Mouse (Mus musculus): ENCODE data around the gene Itpripl1. TPM values are rescaled to one million over a fixed set of nuclear protein-coding genes. Genes with fewer than 3 reads are reported as not detected.
"Not testable (repeated sequence)": the region's sequence is repeated elsewhere in the genome, so short reads cannot be mapped to it uniquely, and the experiment has no call there.

The Itpripl1 gene
- polyA plus RNA-seq, 1 experiment from 2014 or later = 14.3 TPM

- Histone ChIP-seq H3K9ac (ENCODE audit: low read length) (no peak overlapping the region), H3K4me3 (ENCODE audit: low read length) (no peak overlapping the region), H3K4me1 (ENCODE audit: control insufficient read depth, insufficient read depth, low read length) (peaks cover 27% of the 10 kb centered on the region), H3K27ac (ENCODE audit: low read length) (no peak overlapping the region), H3K9me3 (replicated peaks; ENCODE audit: control insufficient read depth, low read length) (no peaks in the 10 kb centered on the region), H3K27me3 (ENCODE audit: control insufficient read depth, insufficient read depth, low read length) (no peaks in the 10 kb centered on the region), H3K36me3 (ENCODE audit: control insufficient read depth, insufficient read depth) (peaks cover 24% of the 10 kb centered on the region), H3K4me2 (ENCODE audit: low read depth, low read length) (no peak overlapping the region)
- 64% methylated on average over 5 of the region's 5 CpGs for WGBS
- ATAC-seq (replicated peaks; ENCODE audit: extremely low read depth, insufficient read depth, low FRiP score) = no peak
Measured at GRCm38 (mm10) chr2:127128926-127129325, 14.3 kb downstream of the Itpripl1 start.

DNA sequence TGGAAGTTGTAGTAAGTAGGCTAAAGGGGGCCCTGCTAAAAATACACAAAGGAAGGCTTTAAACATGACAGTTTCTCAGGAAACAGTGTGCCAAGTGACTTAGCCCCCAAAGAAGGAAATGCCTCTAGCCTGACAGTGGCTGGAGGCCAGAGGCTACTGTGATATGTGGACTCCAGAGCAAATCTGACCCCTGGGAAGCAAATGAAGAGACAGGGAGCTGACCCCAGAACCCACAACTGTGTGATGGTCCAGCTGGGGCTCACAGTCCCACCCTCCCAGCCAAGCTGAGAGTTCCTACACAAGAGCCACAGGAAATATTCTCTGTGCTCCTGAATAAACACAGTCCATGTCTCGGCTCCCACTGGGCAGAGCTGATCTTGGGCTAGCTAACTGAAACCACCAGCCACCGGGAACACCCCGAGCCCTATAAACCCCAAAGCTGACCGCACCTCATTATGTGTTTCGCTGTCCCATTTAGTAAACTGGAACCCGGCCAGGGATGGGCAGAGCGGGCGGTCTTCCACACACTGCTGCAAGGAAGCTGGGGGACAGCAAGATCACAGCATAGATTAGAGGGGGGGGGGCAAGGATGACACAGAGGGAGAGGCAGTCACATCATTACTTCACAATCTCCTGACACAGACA, 21.5 kb downstream of the Itpripl1 start:
- H3K4me1 ChIP-seq (ENCODE audit: control insufficient read depth, insufficient read depth, low read length) = no peaks in the 10 kb centered on the region
- H3K27me3 ChIP-seq (ENCODE audit: control insufficient read depth, insufficient read depth, low read length) = no peaks in the 10 kb centered on the region
- H3K36me3 ChIP-seq (ENCODE audit: control insufficient read depth, insufficient read depth) = peaks cover 59% of the 10 kb centered on the region
- no peaks in the 10 kb centered on the region for H3K9me3 ChIP-seq (replicated peaks; ENCODE audit: control insufficient read depth, low read length)
- ATAC-seq (replicated peaks; ENCODE audit: extremely low read depth, insufficient read depth, low FRiP score) = peak; percentile 52; the same call in 1 of the 2 replicates
- no peak overlapping the region for H3K4me3 ChIP-seq (ENCODE audit: low read length)
- no peak overlapping the region for H3K9ac ChIP-seq (ENCODE audit: low read length)
- WGBS = 75% methylated on average over 8 of the region's 8 CpGs
- no peak overlapping the region for H3K4me2 ChIP-seq (ENCODE audit: low read depth, low read length)
- peak overlapping the region; percentile 57 for H3K27ac ChIP-seq (ENCODE audit: low read length)

- H3K27me3 ChIP-seq (ENCODE audit: control insufficient read depth, insufficient read depth, low read length) = no peaks in the 10 kb centered on the region
- H3K4me1 ChIP-seq (ENCODE audit: control insufficient read depth, insufficient read depth, low read length) = no peaks in the 10 kb centered on the region
- H3K27ac ChIP-seq (ENCODE audit: low read length) = no peak overlapping the region
- no peaks in the 10 kb centered on the region for H3K9me3 ChIP-seq (replicated peaks; ENCODE audit: control insufficient read depth, low read length)
- H3K4me2 ChIP-seq (ENCODE audit: low read depth, low read length) = no peak overlapping the region
- peaks cover 60% of the 10 kb centered on the region for H3K36me3 ChIP-seq (ENCODE audit: control insufficient read depth, insufficient read depth)
- ATAC-seq (replicated peaks; ENCODE audit: extremely low read depth, insufficient read depth, low FRiP score) = no peak
- WGBS = 91% methylated on average over 4 of the region's 4 CpGs
- H3K9ac ChIP-seq (ENCODE audit: low read length) = no peak overlapping the region
- no peak overlapping the region for H3K4me3 ChIP-seq (ENCODE audit: low read length)
Measured at GRCm38 (mm10) chr2:127108986-127109385, 34.3 kb downstream of the Itpripl1 start.

DNA sequence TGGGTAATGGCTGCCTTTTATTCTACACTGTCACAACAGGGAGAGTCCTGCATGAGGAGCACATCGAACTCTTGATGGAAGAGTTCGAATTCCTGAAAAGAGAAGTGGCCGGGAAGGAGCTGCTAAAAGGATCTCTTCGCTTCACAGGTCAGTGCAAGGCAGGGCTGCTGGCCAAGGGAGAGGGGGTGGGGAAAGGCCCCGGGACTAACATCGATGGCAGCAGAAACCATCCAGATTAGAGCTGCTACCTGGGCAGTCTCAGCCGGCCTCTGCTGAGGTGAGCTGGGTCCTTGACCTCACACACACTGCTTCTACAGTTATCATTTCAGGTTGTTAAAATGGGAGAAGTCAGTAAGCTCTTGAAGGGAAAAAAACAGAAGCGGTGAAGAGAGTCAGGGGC, 51.2 kb downstream of the Itpripl1 start:
- H3K4me2 ChIP-seq (ENCODE audit: low read depth, low read length) = no peak overlapping the region
- no peak for ATAC-seq (replicated peaks; ENCODE audit: extremely low read depth, insufficient read depth, low FRiP score)
- H3K27ac ChIP-seq (ENCODE audit: low read length) = no peak overlapping the region
- no peak overlapping the region for H3K9ac ChIP-seq (ENCODE audit: low read length)
- no peak overlapping the region for H3K4me3 ChIP-seq (ENCODE audit: low read length)
- no peaks in the 10 kb centered on the region for H3K27me3 ChIP-seq (ENCODE audit: control insufficient read depth, insufficient read depth, low read length)
- 53% methylated on average over 8 of the region's 8 CpGs for WGBS
- no peaks in the 10 kb centered on the region for H3K9me3 ChIP-seq (replicated peaks; ENCODE audit: control insufficient read depth, low read length)
- no peaks in the 10 kb centered on the region for H3K4me1 ChIP-seq (ENCODE audit: control insufficient read depth, insufficient read depth, low read length)
- H3K36me3 ChIP-seq (ENCODE audit: control insufficient read depth, insufficient read depth) = peaks cover 5% of the 10 kb centered on the region

- not testable (repeated sequence) for H3K9ac ChIP-seq (ENCODE audit: low read length); H3K27me3 ChIP-seq (ENCODE audit: control insufficient read depth, insufficient read depth, low read length); H3K4me2 ChIP-seq (ENCODE audit: low read depth, low read length); H3K4me1 ChIP-seq (ENCODE audit: control insufficient read depth, insufficient read depth, low read length); H3K36me3 ChIP-seq (ENCODE audit: control insufficient read depth, insufficient read depth); H3K4me3 ChIP-seq (ENCODE audit: low read length); H3K27ac ChIP-seq (ENCODE audit: low read length); ATAC-seq (replicated peaks; ENCODE audit: extremely low read depth, insufficient read depth, low FRiP score); H3K9me3 ChIP-seq (replicated peaks; ENCODE audit: control insufficient read depth, low read length)
Measured at GRCm38 (mm10) chr2:127090151-127090550, 53.1 kb downstream of the Itpripl1 start.

Other genes with a start within 250 kb of the Itpripl1 start
- 41.5 and 43.6 TPM in 2 replicates for gene Sppl2a, start 210.2 kb downstream of the Itpripl1 start, polyA plus RNA-seq (2015; fragmentation: Nextera tagmentation; extraction: Ambion mirVana)
- 8.1 and 9.2 TPM in 2 replicates for gene Ap4e1, start 134.7 kb downstream of the Itpripl1 start, polyA plus RNA-seq (2015; fragmentation: Nextera tagmentation; extraction: Ambion mirVana)
- 42.8 and 48.4 TPM in 2 replicates for gene Blvra, start 72.8 kb downstream of the Itpripl1 start, polyA plus RNA-seq (2015; fragmentation: Nextera tagmentation; extraction: Ambion mirVana)
- 54.5 and 58.2 TPM in 2 replicates for gene Ncaph, start 9.5 kb downstream of the Itpripl1 start, polyA plus RNA-seq (2015; fragmentation: Nextera tagmentation; extraction: Ambion mirVana)
- gene 1810024B03Rik, start 64.8 kb upstream of the Itpripl1 start, polyA plus RNA-seq (2015; fragmentation: Nextera tagmentation; extraction: Ambion mirVana) = 0.93 and 1.2 TPM in 2 replicates
- 40.4 and 41.7 TPM in 2 replicates for gene Snrnp200, start 64.9 kb upstream of the Itpripl1 start, polyA plus RNA-seq (2015; fragmentation: Nextera tagmentation; extraction: Ambion mirVana)
- 59.6 and 68.9 TPM in 2 replicates for gene Ciao1, start 104.4 kb upstream of the Itpripl1 start, polyA plus RNA-seq (2015; fragmentation: Nextera tagmentation; extraction: Ambion mirVana)
- gene Tmem127, start 104.5 kb upstream of the Itpripl1 start, polyA plus RNA-seq (2015; fragmentation: Nextera tagmentation; extraction: Ambion mirVana) = 20.3 and 23.4 TPM in 2 replicates
- 113 and 115 TPM in 2 replicates for gene Stard7, start 126.8 kb upstream of the Itpripl1 start, polyA plus RNA-seq (2015; fragmentation: Nextera tagmentation; extraction: Ambion mirVana)
- gene Dusp2, start 192.7 kb upstream of the Itpripl1 start, polyA plus RNA-seq (2015; fragmentation: Nextera tagmentation; extraction: Ambion mirVana) = 10.4 and 18.1 TPM in 2 replicates
- gene Astl, start 195.2 kb upstream of the Itpripl1 start, polyA plus RNA-seq (2015; fragmentation: Nextera tagmentation; extraction: Ambion mirVana) = not detected in 2 replicates
- gene Adra2b, start 219.8 kb upstream of the Itpripl1 start, polyA plus RNA-seq (2015; fragmentation: Nextera tagmentation; extraction: Ambion mirVana) = 1.3 and 1.4 TPM in 2 replicates